Mouse (Mus musculus): Measurements from ENCODE around the gene Lonrf2. TPM values are rescaled to one million over a fixed set of nuclear protein-coding genes. Genes with fewer than 3 reads are reported as not detected.

The Lonrf2 gene
- polyA plus RNA-seq, 1 experiment from 2014 or later: 27.3 TPM

DNA sequence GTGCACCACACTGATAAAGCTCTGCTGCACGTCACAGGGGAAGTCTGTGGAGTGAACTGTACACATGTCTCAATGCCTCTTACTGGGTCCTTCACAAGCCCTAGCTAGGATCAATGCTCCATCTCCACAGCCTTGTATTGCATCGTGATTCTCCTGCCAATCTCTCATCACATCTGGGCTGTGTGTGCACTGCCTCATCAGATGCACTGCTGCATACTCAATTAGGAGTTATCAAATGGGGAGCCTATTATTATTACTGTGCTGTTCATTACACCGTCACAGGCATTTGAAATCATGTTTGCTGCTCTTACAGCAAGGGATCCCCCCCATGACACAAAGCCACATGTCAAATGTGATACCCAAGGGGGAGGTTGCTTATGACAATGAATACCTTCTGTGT, 18.8 kb downstream of the Lonrf2 start:
- Histone ChIP-seq H3K27me3 (ENCODE audit: control insufficient read depth, insufficient read depth, low read depth, low read length) (no peaks in the 10 kb centered on the region), H3K4me3 (ENCODE audit: low read depth, low read length) (no peak overlapping the region), H3K9me3 (replicated peaks; ENCODE audit: control insufficient read depth, low read length, poor library complexity, severe bottlenecking) (no peaks in the 10 kb centered on the region), H3K27ac (ENCODE audit: low read length) (no peak overlapping the region), H3K4me1 (ENCODE audit: control insufficient read depth, insufficient read depth, low read length) (peaks cover 3% of the 10 kb centered on the region; the same call in 1 of the 2 replicates), H3K4me2 (ENCODE audit: low read length) (no peak overlapping the region), H3K36me3 (ENCODE audit: control insufficient read depth, insufficient read depth, low read length) (peaks cover 15% of the 10 kb centered on the region), H3K9ac (ENCODE audit: low read depth, low read length) (no peak overlapping the region)
- WGBS: 61% methylated on average over 3 of the region's 3 CpGs
- ATAC-seq: no peak

DNA sequence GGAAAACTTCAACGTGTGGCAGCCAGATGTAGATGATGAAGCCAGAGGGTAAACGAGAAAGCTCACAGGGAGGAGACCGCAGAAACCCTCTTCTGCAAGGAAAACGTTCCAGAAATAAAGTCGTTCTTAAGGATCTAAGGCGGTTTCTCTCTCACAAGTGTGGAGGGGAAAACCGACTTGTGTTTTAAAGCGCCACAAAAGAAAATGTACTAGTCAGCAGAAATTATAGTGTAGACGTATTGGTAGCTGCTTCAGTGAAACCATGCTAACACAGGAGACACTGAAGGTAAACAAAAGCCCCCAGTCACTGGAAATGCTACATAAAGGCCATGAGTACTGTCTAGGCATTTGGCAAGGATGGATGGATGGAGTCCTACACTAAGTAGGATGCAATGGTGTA, 19.2 kb downstream of the Lonrf2 start:
- Histone ChIP-seq H3K27me3 (ENCODE audit: control insufficient read depth, insufficient read depth, low read depth, low read length) (no peaks in the 10 kb centered on the region), H3K27ac (ENCODE audit: low read length) (no peak overlapping the region), H3K9me3 (replicated peaks; ENCODE audit: control insufficient read depth, low read length, poor library complexity, severe bottlenecking) (no peaks in the 10 kb centered on the region), H3K4me1 (ENCODE audit: control insufficient read depth, insufficient read depth, low read length) (peaks cover 2% of the 10 kb centered on the region; the same call in 1 of the 2 replicates), H3K36me3 (ENCODE audit: control insufficient read depth, insufficient read depth, low read length) (peaks cover 17% of the 10 kb centered on the region), H3K9ac (ENCODE audit: low read depth, low read length) (no peak overlapping the region), H3K4me3 (ENCODE audit: low read depth, low read length) (no peak overlapping the region), H3K4me2 (ENCODE audit: low read length) (no peak overlapping the region)
- WGBS: 77% methylated on average over 9 of the region's 9 CpGs
- no peak for ATAC-seq

DNA sequence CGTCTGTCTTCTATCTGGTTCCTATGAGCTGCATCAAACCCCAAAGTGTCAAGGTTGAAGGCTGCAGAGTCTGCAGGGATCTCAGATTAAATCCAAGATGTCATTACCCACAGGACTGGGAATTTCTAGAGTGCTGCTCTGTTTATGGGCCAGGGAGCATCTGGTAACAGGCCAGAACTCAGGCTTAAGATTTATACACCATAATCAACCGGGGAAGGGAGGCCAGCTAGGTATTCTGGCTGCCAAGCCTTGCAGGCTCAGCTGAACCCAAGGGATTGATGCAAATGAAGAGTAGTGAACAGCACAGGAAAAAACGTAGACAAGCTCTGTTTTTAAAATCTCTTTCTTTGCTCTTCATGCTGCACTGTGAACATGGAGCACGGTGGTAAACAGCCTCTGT, 20.2 kb downstream of the Lonrf2 start:
- Histone ChIP-seq H3K4me3 (ENCODE audit: low read depth, low read length) (no peak overlapping the region), H3K9me3 (replicated peaks; ENCODE audit: control insufficient read depth, low read length, poor library complexity, severe bottlenecking) (no peaks in the 10 kb centered on the region), H3K36me3 (ENCODE audit: control insufficient read depth, insufficient read depth, low read length) (peaks cover 27% of the 10 kb centered on the region), H3K27me3 (ENCODE audit: control insufficient read depth, insufficient read depth, low read depth, low read length) (no peaks in the 10 kb centered on the region), H3K4me2 (ENCODE audit: low read length) (no peak overlapping the region), H3K4me1 (ENCODE audit: control insufficient read depth, insufficient read depth, low read length) (no peaks in the 10 kb centered on the region), H3K27ac (ENCODE audit: low read length) (peak overlapping the region; percentile 1), H3K9ac (ENCODE audit: low read depth, low read length) (no peak overlapping the region)
- WGBS: 52% methylated on average over 4 of the region's 4 CpGs
- no peak for ATAC-seq

DNA sequence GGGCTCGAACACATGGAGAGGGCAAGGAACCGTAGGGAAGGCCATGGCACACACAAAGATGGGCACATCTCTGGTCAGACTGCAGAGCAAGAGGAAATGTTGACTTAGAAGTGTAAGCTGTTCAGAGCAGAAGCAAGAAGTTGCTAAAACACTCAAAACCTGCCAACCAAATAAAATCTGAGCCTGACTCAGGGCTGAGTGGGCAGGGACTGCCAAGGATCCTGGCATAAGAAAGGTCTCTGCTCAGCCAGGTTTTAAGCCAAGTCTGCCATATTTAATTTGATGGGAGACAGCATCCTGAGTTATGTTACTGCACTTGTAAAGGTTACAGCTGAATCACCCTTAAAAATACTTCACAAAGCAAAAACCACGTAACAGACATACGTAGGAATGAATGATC, 29.4 kb downstream of the Lonrf2 start:
- H3K36me3 ChIP-seq (ENCODE audit: control insufficient read depth, insufficient read depth, low read length): peaks cover 46% of the 10 kb centered on the region
- 96% methylated on average over 4 of the region's 4 CpGs for WGBS
- no peak overlapping the region for H3K4me3 ChIP-seq (ENCODE audit: low read depth, low read length)
- no peak overlapping the region for H3K9ac ChIP-seq (ENCODE audit: low read depth, low read length)
- no peak overlapping the region for H3K4me2 ChIP-seq (ENCODE audit: low read length)
- ATAC-seq: no peak
- no peak overlapping the region for H3K27ac ChIP-seq (ENCODE audit: low read length)
- no peaks in the 10 kb centered on the region for H3K27me3 ChIP-seq (ENCODE audit: control insufficient read depth, insufficient read depth, low read depth, low read length)
- H3K9me3 ChIP-seq (replicated peaks; ENCODE audit: control insufficient read depth, low read length, poor library complexity, severe bottlenecking): no peaks in the 10 kb centered on the region
- no peaks in the 10 kb centered on the region for H3K4me1 ChIP-seq (ENCODE audit: control insufficient read depth, insufficient read depth, low read length)

GRCm38 (mm10) chr1:38800402-38800801, 36.1 kb downstream of the Lonrf2 start:
- Histone ChIP-seq H3K9ac (ENCODE audit: low read depth, low read length) (no peak overlapping the region), H3K4me2 (ENCODE audit: low read length) (no peak overlapping the region), H3K27ac (ENCODE audit: low read length) (no peak overlapping the region), H3K4me1 (ENCODE audit: control insufficient read depth, insufficient read depth, low read length) (no peaks in the 10 kb centered on the region), H3K27me3 (ENCODE audit: control insufficient read depth, insufficient read depth, low read depth, low read length) (no peaks in the 10 kb centered on the region), H3K9me3 (replicated peaks; ENCODE audit: control insufficient read depth, low read length, poor library complexity, severe bottlenecking) (no peaks in the 10 kb centered on the region), H3K4me3 (ENCODE audit: low read depth, low read length) (no peak overlapping the region), H3K36me3 (ENCODE audit: control insufficient read depth, insufficient read depth, low read length) (peaks cover 29% of the 10 kb centered on the region)
- 82% methylated on average over 7 of the region's 7 CpGs for WGBS
- no peak for ATAC-seq

DNA sequence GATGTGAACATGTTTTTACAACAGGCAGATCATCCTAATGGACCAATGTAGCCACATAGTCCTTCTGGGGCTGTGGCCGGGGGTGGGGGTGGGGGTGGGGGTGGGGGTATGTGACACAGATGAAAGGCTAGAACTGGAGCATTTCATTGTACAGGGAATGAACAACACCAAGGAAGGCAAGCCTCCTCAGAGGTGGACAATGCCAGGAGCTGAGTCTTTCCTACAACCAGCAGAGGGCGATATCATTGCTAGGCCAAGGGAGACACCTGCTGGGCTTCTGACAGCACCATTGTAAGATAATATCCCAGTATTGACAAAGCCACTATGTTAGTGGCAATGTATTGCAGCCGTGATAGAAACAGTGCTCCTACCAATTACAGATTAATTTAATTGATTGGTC, 37.2 kb downstream of the Lonrf2 start:
- Histone ChIP-seq H3K4me1 (ENCODE audit: control insufficient read depth, insufficient read depth, low read length) (no peaks in the 10 kb centered on the region), H3K27ac (ENCODE audit: low read length) (no peak overlapping the region), H3K9ac (ENCODE audit: low read depth, low read length) (no peak overlapping the region), H3K4me3 (ENCODE audit: low read depth, low read length) (no peak overlapping the region), H3K27me3 (ENCODE audit: control insufficient read depth, insufficient read depth, low read depth, low read length) (no peaks in the 10 kb centered on the region), H3K9me3 (replicated peaks; ENCODE audit: control insufficient read depth, low read length, poor library complexity, severe bottlenecking) (no peaks in the 10 kb centered on the region), H3K4me2 (ENCODE audit: low read length) (no peak overlapping the region), H3K36me3 (ENCODE audit: control insufficient read depth, insufficient read depth, low read length) (peaks cover 27% of the 10 kb centered on the region)
- peak; percentile 47 for ATAC-seq
- WGBS: 39% methylated on average over 3 of the region's 3 CpGs

GRCm38 (mm10) chr1:38796936-38797335, 39.6 kb downstream of the Lonrf2 start:
- no peaks in the 10 kb centered on the region for H3K9me3 ChIP-seq (replicated peaks; ENCODE audit: control insufficient read depth, low read length, poor library complexity, severe bottlenecking)
- H3K27me3 ChIP-seq (ENCODE audit: control insufficient read depth, insufficient read depth, low read depth, low read length): no peaks in the 10 kb centered on the region
- no peak overlapping the region for H3K9ac ChIP-seq (ENCODE audit: low read depth, low read length)
- 23% methylated on average over 6 of the region's 6 CpGs for WGBS
- no peak overlapping the region for H3K27ac ChIP-seq (ENCODE audit: low read length)
- H3K36me3 ChIP-seq (ENCODE audit: control insufficient read depth, insufficient read depth, low read length): peaks cover 9% of the 10 kb centered on the region
- H3K4me2 ChIP-seq (ENCODE audit: low read length): no peak overlapping the region
- ATAC-seq: no peak
- H3K4me3 ChIP-seq (ENCODE audit: low read depth, low read length): no peak overlapping the region
- H3K4me1 ChIP-seq (ENCODE audit: control insufficient read depth, insufficient read depth, low read length): no peaks in the 10 kb centered on the region

GRCm38 (mm10) chr1:38795496-38795895, 41.0 kb downstream of the Lonrf2 start:
- H3K27me3 ChIP-seq (ENCODE audit: control insufficient read depth, insufficient read depth, low read depth, low read length): no peaks in the 10 kb centered on the region
- H3K36me3 ChIP-seq (ENCODE audit: control insufficient read depth, insufficient read depth, low read length): peaks cover 10% of the 10 kb centered on the region
- H3K9me3 ChIP-seq (replicated peaks; ENCODE audit: control insufficient read depth, low read length, poor library complexity, severe bottlenecking): no peaks in the 10 kb centered on the region
- H3K27ac ChIP-seq (ENCODE audit: low read length): no peak overlapping the region
- no peak overlapping the region for H3K4me3 ChIP-seq (ENCODE audit: low read depth, low read length)
- no peak overlapping the region for H3K9ac ChIP-seq (ENCODE audit: low read depth, low read length)
- no peaks in the 10 kb centered on the region for H3K4me1 ChIP-seq (ENCODE audit: control insufficient read depth, insufficient read depth, low read length)
- ATAC-seq: no peak
- H3K4me2 ChIP-seq (ENCODE audit: low read length): no peak overlapping the region
- WGBS: 29% methylated on average over 5 of the region's 5 CpGs

GRCm38 (mm10) chr1:38791016-38791810, 45.3 kb downstream of the Lonrf2 start:
- no peak overlapping the region for H3K9ac ChIP-seq (ENCODE audit: low read depth, low read length)
- no peak overlapping the region for H3K27ac ChIP-seq (ENCODE audit: low read length)
- ATAC-seq: no peak
- H3K4me1 ChIP-seq (ENCODE audit: control insufficient read depth, insufficient read depth, low read length): no peaks in the 10 kb centered on the region; the same call in 1 of the 2 replicates
- H3K36me3 ChIP-seq (ENCODE audit: control insufficient read depth, insufficient read depth, low read length): peaks cover 6% of the 10 kb centered on the region
- H3K4me2 ChIP-seq (ENCODE audit: low read length): no peak overlapping the region
- WGBS: 81% methylated on average over 9 of the region's 9 CpGs
- no peak overlapping the region for H3K4me3 ChIP-seq (ENCODE audit: low read depth, low read length)
- H3K27me3 ChIP-seq (ENCODE audit: control insufficient read depth, insufficient read depth, low read depth, low read length): no peaks in the 10 kb centered on the region
- no peaks in the 10 kb centered on the region for H3K9me3 ChIP-seq (replicated peaks; ENCODE audit: control insufficient read depth, low read length, poor library complexity, severe bottlenecking)

Data from midbrain, embryonic 16.5 days (tissue).